Mouse (Mus musculus): ENCODE results near the gene Mylk.
"Not testable (repeated sequence)": the region's sequence is repeated elsewhere in the genome, so short reads cannot be mapped to it uniquely, and the experiment has no call there.

Gene Mylk

DNA sequence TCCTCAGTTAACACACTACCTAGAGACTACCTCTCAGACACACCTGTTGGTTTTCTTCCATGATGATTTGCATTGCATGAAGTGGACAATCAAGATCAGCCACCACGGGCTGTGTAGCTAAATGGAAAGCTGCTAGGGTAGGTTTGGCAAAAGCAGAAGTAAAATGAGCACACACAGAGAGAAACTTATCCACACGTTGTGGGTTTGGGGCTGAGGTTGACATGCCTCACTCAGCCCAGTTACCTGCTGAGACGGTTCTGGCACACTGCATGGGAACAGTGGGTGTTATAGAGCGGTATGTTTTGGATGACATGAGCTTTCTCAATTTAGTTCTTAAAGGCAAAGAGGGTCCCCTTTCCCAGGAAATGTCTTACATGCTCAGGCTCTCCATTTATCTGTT is 25.1 kb downstream of the Mylk start:
- no peak for DNase-seq (ENCODE audit: low read depth, low spot score)

DNA sequence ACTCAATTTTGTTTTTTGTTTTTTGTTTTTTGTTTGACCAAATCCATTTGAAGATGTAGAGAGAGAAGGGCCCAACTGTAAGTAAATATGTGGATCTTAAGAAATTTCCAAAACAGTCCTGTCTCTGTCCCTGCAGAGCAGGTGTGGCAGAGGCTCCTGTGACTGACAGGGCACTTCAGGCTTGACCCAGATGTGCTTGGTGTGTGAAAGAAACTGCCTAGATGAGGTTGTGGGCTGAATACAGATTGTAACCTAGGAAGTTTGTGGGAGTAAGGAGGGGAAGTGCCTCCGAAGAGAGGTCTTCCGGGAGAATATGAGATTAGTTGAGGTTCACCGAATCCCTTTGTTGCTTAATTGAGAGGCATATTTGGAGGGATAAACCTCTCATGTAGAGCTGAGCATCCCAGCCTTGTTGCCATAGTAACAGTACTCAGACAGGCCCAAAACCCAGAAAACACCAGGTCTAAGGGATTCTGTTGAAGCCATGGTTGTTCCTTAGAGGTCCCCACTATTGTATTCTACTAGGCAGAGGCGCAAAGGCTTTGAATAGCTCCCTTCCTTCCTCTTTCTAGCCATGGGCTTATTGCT is 27.5 kb downstream of the Mylk start:
- no peak for DNase-seq (ENCODE audit: low read depth, low spot score)

DNA sequence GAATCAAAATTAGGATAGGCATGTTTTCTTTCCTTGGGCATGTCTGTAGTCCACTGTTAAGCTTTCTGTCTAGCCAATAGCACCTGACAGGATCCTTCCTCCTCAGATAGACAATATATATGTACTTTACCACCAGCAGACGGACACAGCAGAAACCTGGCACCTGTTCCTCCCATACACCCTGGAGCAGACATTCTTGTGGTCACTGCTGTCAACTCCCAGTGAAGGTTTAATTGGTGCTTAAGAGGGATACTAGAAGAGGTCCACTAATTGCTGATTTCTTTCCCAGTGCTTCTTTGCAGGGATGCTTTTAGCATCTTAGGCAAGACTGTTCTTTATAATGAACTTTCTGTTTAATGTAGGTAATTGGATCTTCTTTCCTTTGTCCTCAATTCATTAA is 37.4 kb downstream of the Mylk start:
- no peak for DNase-seq (ENCODE audit: low read depth, low spot score)

DNA sequence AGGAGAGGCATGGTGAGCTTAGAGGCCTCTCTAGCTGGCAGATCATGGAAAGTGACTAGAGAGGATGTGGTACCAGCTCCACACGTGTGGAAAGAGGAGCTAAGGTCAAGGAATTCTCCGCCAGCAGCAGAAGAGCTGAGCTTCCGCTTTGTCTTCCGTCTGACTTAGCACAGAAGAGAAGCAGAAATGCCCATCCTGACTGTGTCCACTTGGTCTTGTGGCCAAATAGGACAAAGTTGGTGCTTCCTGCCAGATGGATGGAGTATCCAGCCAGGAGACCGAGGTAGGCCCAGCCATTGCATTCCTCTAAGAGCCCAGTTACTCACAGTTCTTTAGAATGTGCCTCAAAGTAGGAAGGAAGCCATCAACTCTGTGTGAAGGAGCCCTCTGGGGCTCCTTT is 38.5 kb downstream of the Mylk start:
- DNase-seq (ENCODE audit: low read depth, low spot score): no peak

DNA sequence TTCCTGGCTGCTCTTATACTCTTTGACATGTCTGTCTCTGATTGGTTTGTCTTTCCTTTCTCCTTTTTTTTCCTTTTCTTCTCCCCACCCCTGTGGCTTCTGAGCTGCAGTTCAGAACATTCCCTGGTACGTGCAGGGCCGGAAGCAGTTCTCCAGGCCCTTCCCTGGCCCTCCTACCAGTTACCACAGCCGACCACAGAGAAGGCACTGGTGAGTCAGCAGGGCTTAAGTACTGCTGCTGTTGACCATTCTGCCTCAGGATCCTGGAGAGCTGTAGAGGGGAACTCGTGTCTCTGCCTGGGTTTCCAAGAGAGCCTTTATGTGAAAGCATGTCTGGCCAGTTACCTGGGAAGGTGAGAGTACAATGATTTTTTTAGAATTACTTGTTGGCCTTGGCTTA is 39.7 kb downstream of the Mylk start:
- no peak for DNase-seq (ENCODE audit: low read depth, low spot score)

DNA sequence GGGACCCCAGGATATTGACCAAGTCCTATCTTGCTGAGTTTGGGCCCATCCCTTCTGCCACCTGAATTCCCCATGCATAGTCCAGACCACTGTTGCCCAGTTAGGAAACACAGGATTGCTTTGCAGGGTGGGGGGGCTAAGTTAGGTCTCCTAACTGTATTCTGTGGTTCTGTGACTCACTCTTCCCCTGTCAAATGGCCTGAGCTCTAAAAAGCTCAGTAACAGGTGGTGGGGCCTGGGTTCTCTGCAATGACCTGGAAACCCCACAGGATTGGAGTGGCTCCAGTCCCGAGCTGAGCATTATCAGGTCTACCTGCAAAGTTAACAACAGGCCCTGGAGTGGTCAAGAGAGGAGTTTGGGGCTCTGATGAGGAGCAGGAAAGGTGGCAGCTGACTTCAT is 47.5 kb downstream of the Mylk start:
- no peak for DNase-seq (ENCODE audit: low read depth, low spot score)

DNA sequence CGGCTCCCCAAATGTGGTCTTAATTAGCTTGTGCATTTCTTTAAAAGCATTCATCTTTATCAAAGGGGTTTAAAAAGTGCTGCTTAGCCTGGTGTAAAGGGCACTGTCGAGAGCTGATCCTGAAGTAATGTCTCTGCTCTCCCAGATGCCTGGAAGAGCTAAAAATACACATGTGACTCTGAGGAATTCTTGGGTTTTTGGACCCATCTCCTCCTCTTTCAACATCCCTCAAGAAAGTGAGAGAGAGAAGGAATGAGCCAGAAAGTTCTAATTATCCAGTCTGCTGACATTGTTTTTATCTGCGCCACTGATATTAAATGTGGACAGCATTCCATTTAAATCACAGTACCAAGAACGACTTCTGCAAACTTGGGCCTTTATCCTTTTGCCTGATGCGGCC is 48.0 kb downstream of the Mylk start:
- DNase-seq (ENCODE audit: low read depth, low spot score): no peak

DNA sequence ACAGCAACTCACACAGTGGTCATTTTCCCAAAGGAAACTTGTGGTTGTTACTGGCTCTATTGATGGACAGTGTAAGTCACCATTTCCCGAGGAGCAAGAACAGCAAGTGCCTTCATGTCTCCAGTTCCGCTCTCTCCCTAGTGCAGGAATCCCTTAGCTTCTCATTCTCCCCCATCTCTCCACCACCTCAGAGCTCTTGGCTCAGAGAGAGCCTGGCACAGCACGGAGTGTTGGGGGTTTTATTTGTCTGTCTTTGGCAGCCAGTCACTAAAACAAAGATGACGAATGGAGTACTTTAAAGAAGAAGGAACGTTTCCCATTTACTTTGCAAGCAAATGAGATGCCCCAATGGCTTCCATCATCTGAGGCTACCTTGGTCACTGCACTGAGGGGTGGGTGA is 56.2 kb downstream of the Mylk start:
- DNase-seq (ENCODE audit: low read depth, low spot score): no peak

DNA sequence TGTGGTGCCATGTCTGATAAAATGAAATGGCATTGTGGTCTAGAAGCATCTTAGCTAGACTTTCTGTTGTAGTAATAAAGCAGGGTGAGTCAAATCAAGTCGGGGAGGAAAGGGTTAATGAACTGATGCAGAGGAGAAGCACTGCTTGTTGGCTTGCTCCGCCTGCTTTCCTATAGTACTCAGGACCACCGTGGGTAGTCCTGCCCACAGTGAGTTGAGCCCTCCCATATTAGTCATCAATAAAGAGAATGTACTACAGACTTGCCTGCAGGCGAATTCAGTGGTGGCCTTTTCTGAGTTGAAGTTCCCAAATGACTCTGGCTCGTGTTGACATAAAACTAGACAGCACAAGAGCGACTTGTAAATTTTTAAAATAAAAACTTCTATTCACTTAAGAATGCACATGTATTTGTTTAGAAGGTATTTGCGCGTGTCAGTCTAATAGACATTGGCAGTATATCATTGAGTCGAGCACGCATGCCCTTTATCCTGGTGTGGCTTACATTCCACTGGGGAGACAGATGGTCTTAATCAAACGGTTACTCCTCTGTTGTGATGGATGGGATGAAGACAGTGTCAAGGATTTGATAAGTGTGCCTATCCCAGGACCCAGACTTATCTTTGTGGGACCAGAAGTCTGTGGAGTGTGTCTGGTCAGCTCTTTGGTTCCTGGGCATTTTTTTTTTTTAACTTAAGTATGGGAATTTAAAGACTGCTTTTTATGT is 59.4 kb downstream of the Mylk start:
- no peak for DNase-seq (ENCODE audit: low read depth, low spot score)

DNA sequence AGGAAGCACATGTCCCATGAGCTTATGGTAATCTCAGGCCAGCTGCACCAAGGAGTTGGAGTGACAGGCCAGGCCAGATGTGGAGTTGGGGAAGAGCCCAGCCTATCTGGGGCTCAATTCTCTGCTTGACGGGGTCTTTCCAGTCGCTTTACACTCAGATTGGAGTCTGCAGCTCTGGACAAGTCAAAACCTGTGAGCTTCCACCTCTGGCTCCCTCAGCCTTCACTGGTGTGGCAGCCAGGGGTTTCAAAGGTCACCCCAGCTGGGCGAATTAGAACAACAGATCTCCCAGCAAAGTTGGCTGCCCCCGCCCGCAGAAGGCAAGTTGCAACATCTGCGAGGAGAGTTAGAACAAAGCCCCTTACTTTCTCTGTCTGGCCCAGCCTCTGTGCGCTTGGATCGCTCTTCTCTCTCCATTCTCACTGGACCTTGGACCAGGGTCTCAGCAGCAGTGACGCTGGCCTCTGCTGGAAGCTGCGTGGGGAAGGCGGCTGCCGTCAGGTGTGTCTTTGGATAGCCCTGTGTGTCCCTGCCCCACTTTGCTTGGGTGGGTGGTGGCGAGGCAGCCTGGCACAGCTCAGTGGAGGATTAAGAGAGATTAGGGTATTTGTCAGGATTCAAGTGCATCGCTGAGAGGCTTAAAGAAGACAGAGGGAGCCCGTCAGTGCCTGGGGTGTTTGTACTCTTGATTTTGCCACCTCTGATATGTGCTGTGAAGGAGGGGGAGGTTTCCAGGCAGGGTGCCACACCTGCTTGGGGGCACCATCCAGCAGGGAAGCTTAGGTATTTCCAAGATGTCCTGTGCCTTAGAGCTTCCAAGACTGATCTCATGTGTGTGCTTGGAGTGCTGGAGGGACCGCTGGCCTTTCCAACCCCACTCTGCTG is 62.1 kb downstream of the Mylk start:
- no peak for DNase-seq (ENCODE audit: low read depth, low spot score)

DNA sequence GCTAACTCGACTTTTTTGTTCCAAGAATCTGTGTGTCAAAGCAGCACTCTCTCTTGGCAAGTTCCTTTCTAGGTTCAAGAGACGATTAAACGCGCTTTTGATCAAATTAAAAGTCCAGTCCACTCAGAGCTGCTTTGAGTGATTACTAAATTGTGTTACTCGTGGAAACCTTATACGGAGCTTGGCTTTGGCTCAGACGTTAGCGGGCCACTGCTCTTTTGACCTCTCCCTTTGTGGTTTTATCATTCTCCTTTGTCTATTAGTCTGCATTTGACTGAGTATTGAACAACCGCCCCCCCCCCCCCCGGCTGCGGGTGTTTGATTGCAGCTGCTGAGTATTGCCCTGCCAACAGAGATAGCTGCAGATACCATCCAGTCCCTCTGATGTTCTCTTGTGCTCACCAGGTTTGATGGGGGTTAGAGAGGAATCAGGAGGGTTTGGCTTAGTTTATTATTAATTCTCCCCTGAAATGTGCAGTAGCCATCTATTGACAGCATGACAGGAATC is 62.8 kb downstream of the Mylk start:
- no peak for DNase-seq (ENCODE audit: low read depth, low spot score)

DNA sequence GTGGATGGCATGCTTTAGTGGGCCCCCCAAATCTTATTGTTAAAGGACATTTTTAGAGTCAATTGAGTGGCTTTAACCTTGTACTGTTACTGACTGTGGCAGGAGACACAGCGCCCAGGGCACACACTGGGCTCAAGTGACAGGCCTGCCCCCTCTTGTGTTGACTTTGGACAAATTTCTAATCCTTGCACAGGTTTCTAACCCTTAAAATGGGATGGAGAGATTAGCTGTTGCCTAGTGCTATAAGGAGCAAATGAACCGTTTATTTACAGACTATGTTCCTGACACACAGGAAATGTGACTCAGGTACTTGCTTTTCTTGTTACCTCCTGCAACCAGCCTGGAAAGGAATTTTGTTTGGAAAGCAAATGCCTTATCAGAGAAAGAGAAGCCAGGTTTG is 67.2 kb downstream of the Mylk start:
- no peak for DNase-seq (ENCODE audit: low read depth, low spot score)

DNA sequence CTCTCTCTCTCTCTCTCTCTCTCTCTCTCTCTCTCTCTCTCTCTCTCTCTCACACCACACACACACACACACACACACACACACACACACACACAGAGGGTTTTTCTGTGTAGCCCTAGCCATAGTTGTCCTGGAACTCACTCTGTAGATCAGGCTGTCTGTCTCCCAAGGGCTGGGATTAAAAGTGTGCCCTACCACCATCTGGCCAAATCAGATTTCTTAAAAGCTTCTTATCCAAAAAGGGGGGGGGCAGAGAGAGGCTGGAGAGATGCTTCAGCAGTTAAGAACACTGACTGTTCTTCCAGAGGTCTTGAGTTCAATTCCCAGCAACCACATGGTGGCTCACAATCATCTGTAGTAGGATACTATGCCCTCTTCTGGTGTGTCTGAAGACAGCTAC is 68.2 kb downstream of the Mylk start:
- not testable (repeated sequence) for DNase-seq (ENCODE audit: low read depth, low spot score)

DNA sequence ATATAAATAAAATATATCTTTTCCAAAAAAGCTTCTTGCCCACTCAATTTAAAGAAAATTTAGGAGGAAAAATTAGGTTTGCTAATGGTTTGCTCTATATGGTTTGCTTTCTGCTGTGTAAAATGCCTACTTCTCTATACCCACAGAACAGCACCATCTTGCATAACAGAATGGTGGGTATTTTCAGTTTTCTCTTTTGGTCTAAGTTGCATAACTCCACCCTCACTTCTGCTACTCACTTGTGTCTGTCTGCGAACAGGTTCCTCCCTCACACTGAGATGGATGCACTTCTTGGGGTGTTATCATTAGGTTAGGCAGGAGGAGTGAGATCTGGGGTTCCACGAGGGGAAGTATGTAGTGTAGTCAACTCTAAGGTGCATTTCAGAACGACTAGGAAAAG is 68.6 kb downstream of the Mylk start:
- DNase-seq (ENCODE audit: low read depth, low spot score): no peak

DNA sequence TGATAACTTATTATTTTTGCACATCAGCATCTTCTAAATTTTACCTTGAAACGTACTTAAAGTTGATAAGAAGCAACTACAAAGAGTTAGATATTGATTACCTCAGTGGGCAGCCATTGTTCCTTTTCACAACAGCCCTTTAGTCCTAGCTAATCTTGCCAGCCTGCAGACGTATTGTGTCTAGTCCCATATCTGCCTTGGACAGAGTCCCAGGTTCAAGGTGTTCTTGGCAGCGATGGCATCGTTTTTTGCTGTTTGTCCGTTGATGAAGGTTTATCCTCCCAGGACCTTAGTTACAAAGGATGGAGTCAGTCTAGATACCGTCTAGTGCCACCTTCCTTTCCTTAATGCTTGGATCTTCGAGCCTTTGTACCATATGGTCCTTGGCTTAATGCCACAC is 69.6 kb downstream of the Mylk start:
- no peak for DNase-seq (ENCODE audit: low read depth, low spot score)

DNA sequence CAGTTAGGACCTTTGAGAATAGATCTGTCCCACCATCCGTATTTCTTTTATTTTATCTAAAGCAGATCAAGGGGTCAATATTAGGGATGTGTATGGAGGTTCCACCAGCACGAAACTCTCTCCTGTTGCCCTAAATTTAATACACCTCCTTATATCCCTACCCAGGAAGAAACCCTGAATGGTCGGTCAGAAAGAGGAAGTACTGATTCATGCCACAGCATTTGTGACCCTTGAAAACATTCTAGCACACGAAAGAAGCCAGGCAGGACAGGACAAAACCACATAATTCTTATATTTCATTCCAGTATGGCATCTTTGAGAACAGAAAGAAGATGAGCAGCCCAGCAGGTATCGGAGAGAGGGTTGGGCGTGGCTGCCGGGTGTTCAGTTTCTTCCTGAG is 71.5 kb downstream of the Mylk start:
- no peak for DNase-seq (ENCODE audit: low read depth, low spot score)

DNA sequence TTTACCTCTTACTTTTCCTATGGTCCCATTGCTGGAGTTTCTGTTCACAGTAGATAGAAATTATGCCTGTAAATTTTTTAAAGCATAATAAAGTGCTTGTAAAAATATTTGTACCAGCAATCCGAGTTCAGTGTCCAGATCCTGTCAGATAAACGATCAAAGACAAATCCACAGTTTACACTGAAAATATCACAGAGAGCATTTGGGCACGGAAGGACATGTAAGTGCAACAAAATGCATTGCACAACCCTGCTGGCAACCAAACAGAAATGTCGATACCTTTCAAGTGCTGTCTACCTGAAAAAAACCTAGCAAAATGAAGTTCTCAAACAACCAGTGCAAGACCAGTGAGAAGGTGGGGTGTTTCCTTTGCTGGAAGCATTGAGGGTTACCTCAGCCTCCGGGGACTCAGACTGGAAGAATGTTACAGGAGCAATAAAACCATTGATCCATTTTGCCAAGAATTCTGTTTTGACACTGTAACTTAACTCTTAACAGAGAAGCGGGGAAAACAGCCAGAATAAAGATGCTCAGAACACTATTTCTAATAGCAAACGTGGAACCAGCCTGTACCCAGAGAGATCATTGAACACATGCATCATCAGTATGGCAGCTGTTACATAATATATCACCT is 80.2 kb downstream of the Mylk start:
- no peak for DNase-seq (ENCODE audit: low read depth, low spot score)

DNA sequence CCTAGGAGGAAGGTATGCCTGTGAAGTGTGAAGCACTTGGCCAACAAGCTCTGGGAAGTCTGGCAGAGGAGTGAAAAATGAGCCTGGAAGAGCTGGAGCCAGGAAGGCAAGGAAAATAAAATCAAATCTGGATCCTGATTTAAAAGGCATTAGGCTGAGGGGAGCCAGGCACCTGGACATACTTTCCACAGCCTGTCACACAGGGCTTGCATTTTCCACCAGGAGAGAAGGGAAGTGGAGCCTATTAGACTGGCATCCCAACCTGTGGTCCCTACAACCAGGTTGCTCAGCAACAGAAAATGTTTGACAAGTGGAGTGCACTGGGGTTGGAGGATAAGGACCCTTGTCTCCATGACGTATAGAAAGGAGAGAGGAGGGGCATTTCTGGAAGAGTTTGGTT is 89.5 kb downstream of the Mylk start:
- DNase-seq (ENCODE audit: low read depth, low spot score): no peak

DNA sequence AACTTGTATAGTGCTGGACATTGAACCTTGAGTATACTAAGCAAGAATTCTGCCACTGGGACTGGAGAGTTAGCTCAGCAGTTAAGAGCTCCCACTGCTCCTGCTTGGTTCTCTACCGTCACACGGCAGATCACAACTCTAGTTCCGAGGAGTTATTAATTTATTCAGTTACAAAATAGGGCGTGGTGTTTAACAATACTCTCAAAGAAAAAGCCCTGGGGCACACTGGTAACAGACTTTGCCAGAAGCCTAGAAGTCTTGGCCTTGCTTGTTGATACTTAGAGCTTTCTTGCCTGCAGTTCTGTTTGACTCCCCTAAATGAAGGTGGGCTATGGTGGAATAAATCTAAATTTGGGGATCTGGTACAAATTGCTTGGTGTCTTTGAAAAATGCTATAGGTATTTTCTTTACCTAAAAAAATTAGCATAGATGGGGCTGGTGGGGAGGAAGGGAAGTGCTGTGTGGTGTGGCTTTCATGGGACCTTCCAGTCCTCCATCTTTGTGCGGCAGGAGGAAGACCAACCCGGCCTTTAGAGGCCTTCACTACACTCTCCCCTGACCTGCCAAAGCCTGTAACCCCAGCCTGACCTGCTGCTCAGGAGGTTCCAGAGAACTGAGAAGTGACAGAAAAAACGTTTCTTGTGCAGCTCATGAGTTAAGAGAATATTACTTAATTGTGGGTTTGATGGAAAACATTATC is 94.1 kb downstream of the Mylk start:
- DNase-seq (ENCODE audit: low read depth, low spot score): no peak

DNA sequence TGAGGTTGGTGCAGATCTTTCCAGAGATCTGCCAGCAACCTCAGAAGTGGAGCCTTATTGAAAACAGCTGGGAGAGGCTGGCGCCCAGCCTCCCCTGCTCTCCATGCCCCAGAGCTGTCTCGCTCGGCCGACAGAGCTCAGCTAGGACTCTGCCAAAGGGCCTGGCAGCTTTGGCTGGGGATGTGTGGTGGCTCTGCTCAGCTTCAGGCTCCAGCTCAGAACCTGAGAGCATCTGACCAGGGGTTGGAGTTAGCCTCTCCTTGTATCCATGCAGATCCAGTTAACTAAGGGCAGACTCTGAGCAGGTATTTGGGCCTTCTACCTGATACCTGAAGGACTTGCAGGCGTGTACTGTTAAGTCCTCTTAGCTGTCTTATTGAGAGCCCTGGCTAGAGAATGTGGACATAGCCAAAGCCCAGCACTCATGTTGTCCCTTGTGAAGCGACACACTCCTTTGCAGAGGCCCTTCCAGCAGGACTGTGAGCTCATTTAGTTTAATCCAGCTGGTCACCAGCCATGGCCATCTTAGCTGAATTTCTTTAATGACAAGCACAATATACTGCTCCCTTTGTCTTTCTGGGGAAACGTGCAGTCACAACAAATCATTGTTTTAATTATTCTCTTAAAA is 94.8 kb downstream of the Mylk start:
- no peak for DNase-seq (ENCODE audit: low read depth, low spot score)

DNA sequence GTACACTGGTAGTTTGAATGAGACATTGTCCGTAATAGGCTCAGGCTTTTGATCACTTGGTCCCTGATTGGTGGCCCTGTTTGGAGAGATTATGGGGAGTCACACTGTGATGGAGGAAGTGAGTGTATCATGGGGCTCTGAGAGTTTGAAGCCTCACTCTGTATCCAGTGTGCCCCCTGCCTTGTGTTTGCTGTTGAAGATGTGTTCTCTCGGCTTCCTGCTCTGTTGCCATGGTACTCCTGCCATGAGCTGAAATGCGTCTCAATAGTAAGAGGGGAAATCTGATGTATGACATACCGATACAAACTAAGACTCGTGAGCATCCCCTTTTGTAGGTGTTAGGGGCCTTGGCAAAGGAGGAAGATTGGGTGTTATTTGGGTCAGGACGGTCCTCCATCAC is 99.8 kb downstream of the Mylk start:
- no peak for DNase-seq (ENCODE audit: low read depth, low spot score)

All from ES-CJ7 (cell line).